Mouse (Mus musculus): Measurements from ENCODE around the gene P2ry14. TPM values are rescaled to one million over a fixed set of nuclear protein-coding genes. Genes with fewer than 3 reads are reported as not detected.
"Not testable (repeated sequence)": the region's sequence is repeated elsewhere in the genome, so short reads cannot be mapped to it uniquely, and the experiment has no call there.

P2ry14 gene
- polyA plus RNA-seq, 1 experiment from 2014 or later: 2.1 TPM

- WGBS: 25% methylated on average over 6 of the region's 6 CpGs
- no peak for ATAC-seq (ENCODE audit: insufficient number of reproducible peaks, insufficient read depth, low FRiP score, low read depth)
- no peak overlapping the region for H3K9ac ChIP-seq (ENCODE audit: low read length)
Measured at GRCm38 (mm10) chr3:59080293-59080916, 73.0 kb downstream of the P2ry14 start.

GRCm38 (mm10) chr3:59079327-59079726, 74.1 kb downstream of the P2ry14 start:
- WGBS: 49% methylated on average over 4 of the region's 4 CpGs
- ATAC-seq (ENCODE audit: insufficient number of reproducible peaks, insufficient read depth, low FRiP score, low read depth): no peak

More at GRCm38 (mm10) chr3:59080293-59080916, 73.0 kb downstream of the P2ry14 start:
- no peaks in the 10 kb centered on the region for H3K9me3 ChIP-seq (ENCODE audit: control insufficient read depth, low read length)
- H3K4me2 ChIP-seq (ENCODE audit: low read length): no peak overlapping the region
- H3K27me3 ChIP-seq (ENCODE audit: control insufficient read depth, insufficient read depth, low read length): no peaks in the 10 kb centered on the region
- peaks cover 8 to 13% of the 10 kb centered on the region in 2 experiments for H3K4me1 ChIP-seq (ENCODE audit: control insufficient read depth in 2 of 2, insufficient read depth in 2 of 2, low read length in 2 of 2)
- no peaks in the 10 kb centered on the region for H3K36me3 ChIP-seq (ENCODE audit: control insufficient read depth, insufficient read depth, low read length)
- H3K4me3 ChIP-seq (ENCODE audit: control insufficient read depth in 1 of 2, insufficient read depth in 1 of 2, low read depth in 1 of 2, low read length in 2 of 2): no peak overlapping the region
- no peak overlapping the region for H3K27ac ChIP-seq (replicated peaks in 1 of 2; ENCODE audit: control insufficient read depth in 1 of 2, insufficient read depth in 1 of 2, low read depth in 2 of 2, low read length in 2 of 2)

GRCm38 (mm10) chr3:59078585-59078984, 74.8 kb downstream of the P2ry14 start:
- 63% methylated on average over 11 of the region's 11 CpGs for WGBS
- no peak overlapping the region for H3K9ac ChIP-seq (ENCODE audit: low read length)
- peaks cover 8 to 13% of the 10 kb centered on the region in 2 experiments for H3K4me1 ChIP-seq (ENCODE audit: control insufficient read depth in 2 of 2, insufficient read depth in 2 of 2, low read length in 2 of 2)
- ATAC-seq (ENCODE audit: insufficient number of reproducible peaks, insufficient read depth, low FRiP score, low read depth): no peak
- no peak overlapping the region for H3K27ac ChIP-seq (replicated peaks in 1 of 2; ENCODE audit: control insufficient read depth in 1 of 2, insufficient read depth in 1 of 2, low read depth in 2 of 2, low read length in 2 of 2)
- no peaks in the 10 kb centered on the region for H3K9me3 ChIP-seq (ENCODE audit: control insufficient read depth, low read length)
- H3K27me3 ChIP-seq (ENCODE audit: control insufficient read depth, insufficient read depth, low read length): no peaks in the 10 kb centered on the region
- H3K36me3 ChIP-seq (ENCODE audit: control insufficient read depth, insufficient read depth, low read length): no peaks in the 10 kb centered on the region
- H3K4me3 ChIP-seq (ENCODE audit: control insufficient read depth in 1 of 2, insufficient read depth in 1 of 2, low read depth in 1 of 2, low read length in 2 of 2): no peak overlapping the region
- H3K4me2 ChIP-seq (ENCODE audit: low read length): no peak overlapping the region

More at GRCm38 (mm10) chr3:59079327-59079726, 74.1 kb downstream of the P2ry14 start:
- no peak overlapping the region for H3K4me3 ChIP-seq (ENCODE audit: control insufficient read depth in 1 of 2, insufficient read depth in 1 of 2, low read depth in 1 of 2, low read length in 2 of 2)
- no peak overlapping the region for H3K9ac ChIP-seq (ENCODE audit: low read length)
- no peaks in the 10 kb centered on the region for H3K36me3 ChIP-seq (ENCODE audit: control insufficient read depth, insufficient read depth, low read length)
- H3K27me3 ChIP-seq (ENCODE audit: control insufficient read depth, insufficient read depth, low read length): no peaks in the 10 kb centered on the region
- no peaks in the 10 kb centered on the region for H3K9me3 ChIP-seq (ENCODE audit: control insufficient read depth, low read length)
- no peak overlapping the region for H3K27ac ChIP-seq (replicated peaks in 1 of 2; ENCODE audit: control insufficient read depth in 1 of 2, insufficient read depth in 1 of 2, low read depth in 2 of 2, low read length in 2 of 2)
- H3K4me1 ChIP-seq (ENCODE audit: control insufficient read depth in 2 of 2, insufficient read depth in 2 of 2, low read length in 2 of 2): peaks cover 8 to 13% of the 10 kb centered on the region in 2 experiments
- no peak overlapping the region for H3K4me2 ChIP-seq (ENCODE audit: low read length)

- peaks cover 8 to 13% of the 10 kb centered on the region in 2 experiments for H3K4me1 ChIP-seq (ENCODE audit: control insufficient read depth in 2 of 2, insufficient read depth in 2 of 2, low read length in 2 of 2)
- no peak overlapping the region for H3K27ac ChIP-seq (replicated peaks in 1 of 2; ENCODE audit: control insufficient read depth in 1 of 2, insufficient read depth in 1 of 2, low read depth in 2 of 2, low read length in 2 of 2)
- WGBS: 47% methylated on average over 4 of the region's 4 CpGs
- H3K9ac ChIP-seq (ENCODE audit: low read length): no peak overlapping the region
- no peak overlapping the region for H3K4me3 ChIP-seq (ENCODE audit: control insufficient read depth in 1 of 2, insufficient read depth in 1 of 2, low read depth in 1 of 2, low read length in 2 of 2)
- H3K9me3 ChIP-seq (ENCODE audit: control insufficient read depth, low read length): no peaks in the 10 kb centered on the region
- no peaks in the 10 kb centered on the region for H3K36me3 ChIP-seq (ENCODE audit: control insufficient read depth, insufficient read depth, low read length)
- H3K4me2 ChIP-seq (ENCODE audit: low read length): no peak overlapping the region
- ATAC-seq (ENCODE audit: insufficient number of reproducible peaks, insufficient read depth, low FRiP score, low read depth): no peak
- H3K27me3 ChIP-seq (ENCODE audit: control insufficient read depth, insufficient read depth, low read length): no peaks in the 10 kb centered on the region
Measured at GRCm38 (mm10) chr3:59077278-59077677, 76.1 kb downstream of the P2ry14 start.

- not testable (repeated sequence) for ATAC-seq (ENCODE audit: insufficient number of reproducible peaks, insufficient read depth, low FRiP score, low read depth); H3K4me3 ChIP-seq (ENCODE audit: control insufficient read depth in 1 of 2, insufficient read depth in 1 of 2, low read depth in 1 of 2, low read length in 2 of 2); H3K9me3 ChIP-seq (ENCODE audit: control insufficient read depth, low read length); H3K27ac ChIP-seq (replicated peaks in 1 of 2; ENCODE audit: control insufficient read depth in 1 of 2, insufficient read depth in 1 of 2, low read depth in 2 of 2, low read length in 2 of 2); H3K4me2 ChIP-seq (ENCODE audit: low read length); H3K9ac ChIP-seq (ENCODE audit: low read length); H3K36me3 ChIP-seq (ENCODE audit: control insufficient read depth, insufficient read depth, low read length); H3K4me1 ChIP-seq (ENCODE audit: control insufficient read depth in 2 of 2, insufficient read depth in 2 of 2, low read length in 2 of 2); H3K27me3 ChIP-seq (ENCODE audit: control insufficient read depth, insufficient read depth, low read length)
- 74% methylated on average over 1 of the region's 1 CpGs for WGBS
Measured at GRCm38 (mm10) chr3:59069071-59069470, 84.3 kb downstream of the P2ry14 start.

GRCm38 (mm10) chr3:59066558-59067294, 86.7 kb downstream of the P2ry14 start:
- Histone ChIP-seq H3K9ac (ENCODE audit: low read length) (no peak overlapping the region), H3K27ac (replicated peaks in 1 of 2; ENCODE audit: control insufficient read depth in 1 of 2, insufficient read depth in 1 of 2, low read depth in 2 of 2, low read length in 2 of 2) (no peak overlapping the region), H3K36me3 (ENCODE audit: control insufficient read depth, insufficient read depth, low read length) (no peaks in the 10 kb centered on the region), H3K4me3 (ENCODE audit: control insufficient read depth in 1 of 2, insufficient read depth in 1 of 2, low read depth in 1 of 2, low read length in 2 of 2) (no peak overlapping the region), H3K4me1 (ENCODE audit: control insufficient read depth in 2 of 2, insufficient read depth in 2 of 2, low read length in 2 of 2) (peaks cover 0 to 2% of the 10 kb centered on the region in 2 experiments; a peak in 1 of 4 replicates), H3K27me3 (ENCODE audit: control insufficient read depth, insufficient read depth, low read length) (no peaks in the 10 kb centered on the region), H3K4me2 (ENCODE audit: low read length) (no peak overlapping the region), H3K9me3 (ENCODE audit: control insufficient read depth, low read length) (no peaks in the 10 kb centered on the region)
- 77% methylated on average over 8 of the region's 8 CpGs for WGBS
- no peak for ATAC-seq (ENCODE audit: insufficient number of reproducible peaks, insufficient read depth, low FRiP score, low read depth)

- 79% methylated on average over 3 of the region's 3 CpGs for WGBS
- no peak overlapping the region for H3K9ac ChIP-seq (ENCODE audit: low read length)
- H3K27ac ChIP-seq (replicated peaks in 1 of 2; ENCODE audit: control insufficient read depth in 1 of 2, insufficient read depth in 1 of 2, low read depth in 2 of 2, low read length in 2 of 2): no peak overlapping the region
- H3K4me3 ChIP-seq (ENCODE audit: control insufficient read depth in 1 of 2, insufficient read depth in 1 of 2, low read depth in 1 of 2, low read length in 2 of 2): no peak overlapping the region
- ATAC-seq (ENCODE audit: insufficient number of reproducible peaks, insufficient read depth, low FRiP score, low read depth): no peak
- H3K4me1 ChIP-seq (ENCODE audit: control insufficient read depth in 2 of 2, insufficient read depth in 2 of 2, low read length in 2 of 2): peaks cover 0 to 2% of the 10 kb centered on the region in 2 experiments; a peak in 1 of 4 replicates
- no peak overlapping the region for H3K4me2 ChIP-seq (ENCODE audit: low read length)
- no peaks in the 10 kb centered on the region for H3K9me3 ChIP-seq (ENCODE audit: control insufficient read depth, low read length)
- H3K36me3 ChIP-seq (ENCODE audit: control insufficient read depth, insufficient read depth, low read length): no peaks in the 10 kb centered on the region
- H3K27me3 ChIP-seq (ENCODE audit: control insufficient read depth, insufficient read depth, low read length): no peaks in the 10 kb centered on the region
Measured at GRCm38 (mm10) chr3:59065937-59066336, 87.5 kb downstream of the P2ry14 start.
